Mouse (Mus musculus) heart, embryonic 13.5 days (tissue): ENCODE data around the gene Smarca1. TPM values are rescaled to one million over a fixed set of nuclear protein-coding genes. Genes with fewer than 3 reads are reported as not detected.

Experiments used
- ATAC-seq: fragments of 200-750 bp; cut with Nextera tagmentation; 2 replicates; pipeline ENCODE4 v1.8.0; 2017; ENCODE audit warnings: moderate TSS enrichment; ENCODE audit not compliant: insufficient number of reproducible peaks, low FRiP score, low TSS enrichment; ENCODE audit errors: extremely low read depth
- H3K27ac ChIP-seq: fragments of 300-500 bp; sonication (generic); replicated peaks from 2 replicates; pipeline ENCODE4 v1.5.1; 2015; ENCODE audit warnings: moderate library complexity, mild to moderate bottlenecking, inconsistent platforms
- H3K27me3 ChIP-seq: fragments of 300-500 bp; sonication (generic); replicated peaks from 2 replicates; pipeline ENCODE4 v1.6.1; 2015; ENCODE audit warnings: mild to moderate bottlenecking, inconsistent platforms
- H3K36me3 ChIP-seq: fragments of 300-500 bp; sonication (generic); 2 replicates; pipeline ENCODE4 v1.6.1; 2015; ENCODE audit warnings: mild to moderate bottlenecking, inconsistent platforms
- H3K4me1 ChIP-seq: fragments of 300-500 bp; sonication (generic); 2 replicates; pipeline ENCODE4 v1.6.1; 2015; ENCODE audit warnings: inconsistent platforms
- H3K4me2 ChIP-seq: fragments of 300-500 bp; sonication (generic); 2 replicates; pipeline ENCODE4 v1.6.1; 2015; ENCODE audit warnings: inconsistent platforms, mild to moderate bottlenecking, moderate library complexity
- H3K4me3 ChIP-seq: fragments of 300-500 bp; sonication (generic); 2 replicates; pipeline ENCODE4 v1.5.1; 2015; ENCODE audit warnings: moderate library complexity, mild to moderate bottlenecking, inconsistent platforms
- H3K9ac ChIP-seq: fragments of 300-500 bp; sonication (generic); 2 replicates; pipeline ENCODE4 v1.6.1; 2015; ENCODE audit warnings: inconsistent platforms, mild to moderate bottlenecking, moderate library complexity
- H3K9me3 ChIP-seq: fragments of 300-500 bp; sonication (generic); 2 replicates; pipeline ENCODE4 v1.6.1; 2016; ENCODE audit warnings: inconsistent platforms
- WGBS: fragments of 180-500 bp; shearing (Covaris S2); methylation state at CpG from one replicate; pipeline ENCODE4 v1.1.7; 2015; ENCODE audit warnings: mixed read lengths; 5-methylcytosine and 5-hydroxymethylcytosine counted together
- polyA plus RNA-seq: library from polyadenylated mRNA; unstranded; fragments of >200 nt; fragmentation: Nextera tagmentation; extraction: Ambion mirVana; gene quantifications from 2 replicates; pipeline ENCODE4 v1.2.1, GENCODE M21; 2015

The Smarca1 gene
- 21.0 and 21.3 TPM in 2 replicates for polyA plus RNA-seq

- peak within 1 kb of the TSS; percentile 70 for H3K4me2 ChIP-seq
- ATAC-seq, result no peak
- peak within 1 kb of the TSS; percentile 85 for H3K9ac ChIP-seq
- peak within 1 kb of the TSS; percentile 82 for H3K27ac ChIP-seq
- H3K27me3 ChIP-seq, result no peaks in the 10 kb centered on the region
- H3K36me3 ChIP-seq, result no peaks in the 10 kb centered on the region
- H3K4me3 ChIP-seq, result peak within 1 kb of the TSS; percentile 71
- H3K4me1 ChIP-seq, result no peaks in the 10 kb centered on the region
- H3K9me3 ChIP-seq, result no peaks in the 10 kb centered on the region
- 18% methylated on average over 15 of the region's 17 CpGs for WGBS
Observed at GRCm38 (mm10) chrX:47892431-47893024, at the start of gene Smarca1. Gene Smarca1 (minus strand): TSS chrX:47892974.

GRCm38 (mm10) chrX:47937740-47938139 is 45.0 kb upstream of the Smarca1 start:
- Histone ChIP-seq H3K4me3 (no peak overlapping the region), H3K27ac (no peak overlapping the region), H3K4me2 (no peak overlapping the region), H3K36me3 (peaks cover 26% of the 10 kb centered on the region), H3K9me3 (no peaks in the 10 kb centered on the region), H3K4me1 (peaks cover 4% of the 10 kb centered on the region; the same call in 1 of the 2 replicates), H3K9ac (no peak overlapping the region), H3K27me3 (no peaks in the 10 kb centered on the region)
- WGBS, result 11% methylated on average over 2 of the region's 2 CpGs
- ATAC-seq, result no peak

GRCm38 (mm10) chrX:47936885-47937284 is 44.1 kb upstream of the Smarca1 start:
- Histone ChIP-seq H3K27ac (no peak overlapping the region), H3K27me3 (no peaks in the 10 kb centered on the region), H3K9ac (no peak overlapping the region), H3K36me3 (peaks cover 31% of the 10 kb centered on the region), H3K4me3 (no peak overlapping the region), H3K9me3 (no peaks in the 10 kb centered on the region), H3K4me1 (peaks cover 4% of the 10 kb centered on the region; the same call in 1 of the 2 replicates), H3K4me2 (no peak overlapping the region)
- no peak for ATAC-seq
- 65% methylated on average over 5 of the region's 5 CpGs for WGBS

GRCm38 (mm10) chrX:47934352-47934751 is 41.6 kb upstream of the Smarca1 start:
- Histone ChIP-seq H3K4me3 (no peak overlapping the region), H3K4me1 (peaks cover 4% of the 10 kb centered on the region; the same call in 1 of the 2 replicates), H3K9me3 (no peaks in the 10 kb centered on the region), H3K27me3 (no peaks in the 10 kb centered on the region), H3K9ac (no peak overlapping the region), H3K4me2 (no peak overlapping the region), H3K36me3 (peaks cover 38% of the 10 kb centered on the region), H3K27ac (no peak overlapping the region)
- WGBS, result 77% methylated on average over 11 of the region's 11 CpGs
- ATAC-seq, result no peak

- 57% methylated on average over 3 of the region's 3 CpGs for WGBS
- no peaks in the 10 kb centered on the region for H3K9me3 ChIP-seq
- H3K9ac ChIP-seq, result no peak overlapping the region
- H3K36me3 ChIP-seq, result peaks cover 38% of the 10 kb centered on the region
- no peak overlapping the region for H3K27ac ChIP-seq
- no peaks in the 10 kb centered on the region for H3K27me3 ChIP-seq
- ATAC-seq, result no peak
- H3K4me2 ChIP-seq, result no peak overlapping the region
- H3K4me1 ChIP-seq, result no peaks in the 10 kb centered on the region
- no peak overlapping the region for H3K4me3 ChIP-seq
Observed at GRCm38 (mm10) chrX:47930449-47930848, 37.7 kb upstream of the Smarca1 start.

GRCm38 (mm10) chrX:47927981-47928380 is 35.2 kb upstream of the Smarca1 start:
- ATAC-seq, result no peak
- Histone ChIP-seq H3K9me3 (no peaks in the 10 kb centered on the region), H3K36me3 (peaks cover 19% of the 10 kb centered on the region), H3K9ac (no peak overlapping the region), H3K4me1 (no peaks in the 10 kb centered on the region), H3K4me3 (no peak overlapping the region), H3K27ac (no peak overlapping the region), H3K27me3 (no peaks in the 10 kb centered on the region), H3K4me2 (no peak overlapping the region)
- WGBS, result 74% methylated on average over 3 of the region's 3 CpGs

GRCm38 (mm10) chrX:47920541-47920940 is 27.8 kb upstream of the Smarca1 start:
- Histone ChIP-seq H3K36me3 (peaks cover under 1% of the 10 kb centered on the region; the same call in 1 of the 2 replicates), H3K4me3 (no peak overlapping the region), H3K4me2 (no peak overlapping the region), H3K27me3 (no peaks in the 10 kb centered on the region), H3K4me1 (no peaks in the 10 kb centered on the region), H3K27ac (no peak overlapping the region), H3K9ac (no peak overlapping the region), H3K9me3 (no peaks in the 10 kb centered on the region)
- 76% methylated on average over 5 of the region's 5 CpGs for WGBS
- no peak for ATAC-seq

GRCm38 (mm10) chrX:47916831-47917230 is 24.1 kb upstream of the Smarca1 start:
- Histone ChIP-seq H3K27me3 (no peaks in the 10 kb centered on the region), H3K36me3 (no peaks in the 10 kb centered on the region), H3K9ac (no peak overlapping the region), H3K4me3 (no peak overlapping the region), H3K27ac (no peak overlapping the region), H3K9me3 (no peaks in the 10 kb centered on the region), H3K4me2 (no peak overlapping the region), H3K4me1 (no peaks in the 10 kb centered on the region; the same call in 1 of the 2 replicates)
- WGBS, result 58% methylated on average over 1 of the region's 1 CpGs
- ATAC-seq, result no peak

- H3K36me3 ChIP-seq, result no peaks in the 10 kb centered on the region
- no peaks in the 10 kb centered on the region; the same call in 1 of the 2 replicates for H3K4me1 ChIP-seq
- H3K9me3 ChIP-seq, result no peaks in the 10 kb centered on the region
- no peak overlapping the region for H3K9ac ChIP-seq
- no peak overlapping the region for H3K27ac ChIP-seq
- no peaks in the 10 kb centered on the region for H3K27me3 ChIP-seq
- no peak for ATAC-seq
- peak overlapping the region; percentile 69 for H3K4me2 ChIP-seq
- H3K4me3 ChIP-seq, result peak overlapping the region; percentile 76
- 83% methylated on average over 7 of the region's 7 CpGs for WGBS
Observed at GRCm38 (mm10) chrX:47913543-47913938, 20.8 kb upstream of the Smarca1 start.

- Histone ChIP-seq H3K4me3 (peak overlapping the region; percentile 76), H3K4me2 (peak overlapping the region; percentile 69), H3K9me3 (no peaks in the 10 kb centered on the region), H3K4me1 (no peaks in the 10 kb centered on the region; the same call in 1 of the 2 replicates), H3K36me3 (no peaks in the 10 kb centered on the region), H3K9ac (peak overlapping the region; percentile 87), H3K27ac (no peak overlapping the region; the same call in 1 of the 2 replicates), H3K27me3 (no peaks in the 10 kb centered on the region)
- 16% methylated on average over 8 of the region's 8 CpGs for WGBS
- no peak for ATAC-seq
Observed at GRCm38 (mm10) chrX:47912904-47913542, 20.2 kb upstream of the Smarca1 start.

- H3K9me3 ChIP-seq, result no peaks in the 10 kb centered on the region
- H3K36me3 ChIP-seq, result no peaks in the 10 kb centered on the region
- H3K9ac ChIP-seq, result peak within 1 kb of the TSS; percentile 87
- H3K4me1 ChIP-seq, result no peaks in the 10 kb centered on the region; the same call in 1 of the 2 replicates
- peak within 1 kb of the TSS; percentile 72 for H3K27ac ChIP-seq
- peak; percentile 42 for ATAC-seq
- 13% methylated on average over 31 of the region's 35 CpGs for WGBS
- peak within 1 kb of the TSS; percentile 76 for H3K4me3 ChIP-seq
- H3K4me2 ChIP-seq, result peak within 1 kb of the TSS; percentile 69
- no peaks in the 10 kb centered on the region for H3K27me3 ChIP-seq
Observed at GRCm38 (mm10) chrX:47912306-47912792, 19.6 kb upstream of the Smarca1 start, which contains the start of gene Ocrl. Gene Ocrl (plus strand): TSS chrX:47912387.
